In genomic region chr8:13107990-13108638, GRCm38 (mm10) we compare ENCODE assay signal across 15 mouse cellular contexts. TPM values are rescaled to one million over a fixed set of nuclear protein-coding genes. Genes with fewer than 3 reads are reported as not detected.
DNase-seq lines count a peak whose midpoint lies in the region; ATAC-seq lines count a peak whose summit lies in the region.
"Had no signal": no experiment of that assay in that cellular context is flagged by ENCODE, and none has a peak within 500 bp of the region (broad histone marks: within the 10 kb centered on the region; RNA-seq: fewer than 3 reads in every experiment).

No protein-coding gene starts in this region.

- H3K4me3 ChIP-seq in erythroblast, embryonic 14.5 days (replicated peaks), result peak overlapping the region; percentile 99
- H3K4me3 ChIP-seq: hindbrain, embryonic 13.5 days had no signal

- peak; percentile 45 for ATAC-seq in megakaryocyte progenitor cell, adult 5-6 weeks (replicated peaks; ENCODE audit: poor library complexity)
- ATAC-seq in monocyte, adult 5-6 weeks (replicated peaks; ENCODE audit: insufficient number of reproducible peaks, low FRiP score, low TSS enrichment, poor library complexity, severe bottlenecking), result no peak
- ATAC-seq: intestine, embryonic 16.5 days had no signal

- H3K36me3 ChIP-seq in erythroblast, embryonic 14.5 days (ENCODE audit: control insufficient read depth), result peaks cover 60% of the 10 kb centered on the region

- no peaks in the 10 kb centered on the region for H3K27me3 ChIP-seq in erythroblast, embryonic 14.5 days (ENCODE audit: control insufficient read depth)
- H3K27me3 ChIP-seq: hindbrain, embryonic 13.5 days; megakaryocyte, embryonic 14.5 days had no signal

- DNase-seq in 3134 (ENCODE audit: extremely low read depth, insufficient read length, low spot score), result peak; percentile 30
- DNase-seq in 3T3-L1 (ENCODE audit: low read depth, low spot score), result peak; percentile 71
- DNase-seq in gastrocnemius, postnatal 25 days, result no peak
- no peak for DNase-seq in frontal cortex, postnatal 25 days (ENCODE audit: low spot score in 2 of 2)
- DNase-seq: adrenal gland, adult 8-10 months; kidney, postnatal 14 days; thymus, postnatal 14 days had no signal

- peaks cover 77% of the 10 kb centered on the region for H3K4me1 ChIP-seq in erythroblast, embryonic 14.5 days (ENCODE audit: control insufficient read depth)

- H3K9me3 ChIP-seq in erythroblast, embryonic 14.5 days (ENCODE audit: control insufficient read depth, low read length), result no peaks in the 10 kb centered on the region
- H3K9me3 ChIP-seq: hindbrain, embryonic 13.5 days; megakaryocyte, embryonic 14.5 days had no signal

RNA-seq across cellular contexts. Expression of gene Cul4a, which starts 2.7 kb away (rescaled TPM):
- 2.4 and 3.6 TPM in 2 replicates for polyA plus RNA-seq in erythroblast, embryonic 14.5 days (2012)
- 84.2 and 89.0 TPM in 2 replicates for total RNA-seq in megakaryocyte progenitor cell, adult 5-6 weeks (2015)
- 78.0 and 102 TPM in 2 replicates for total RNA-seq in megakaryocyte progenitor cell, adult 5-6 weeks (2017)
- total RNA-seq in gastrocnemius, postnatal 25 days (2021), result 10 to 100 TPM; 62.2 to 66.4 TPM
- 46.1 to 54.5 TPM (median 48.9 TPM) in 3 replicates for total RNA-seq in monocyte, adult 5-6 weeks (2017)

RNA-seq across cellular contexts. Expression of gene Pcid2, which starts 2.9 kb away (rescaled TPM):
- 0.54 and 1.6 TPM in 2 replicates for polyA plus RNA-seq in erythroblast, embryonic 14.5 days (2012)
- total RNA-seq in megakaryocyte progenitor cell, adult 5-6 weeks (2015), result 18.5 and 20.6 TPM in 2 replicates
- total RNA-seq in megakaryocyte progenitor cell, adult 5-6 weeks (2017), result 16.5 and 17.1 TPM in 2 replicates
- 1 to 10 TPM; 7.1 to 8.0 TPM for total RNA-seq in gastrocnemius, postnatal 25 days (2021)
- total RNA-seq in monocyte, adult 5-6 weeks (2017), result 20.6 to 37.0 TPM (median 28.1 TPM) in 3 replicates

RNA-seq across cellular contexts. Expression of gene Proz, which starts 47.4 kb away (rescaled TPM):
- 0.02 and 0.07 TPM in 2 replicates for polyA plus RNA-seq in erythroblast, embryonic 14.5 days (2012)
- not detected in 2 replicates for total RNA-seq in megakaryocyte progenitor cell, adult 5-6 weeks (2015)
- 0.04 TPM in 1 of 2 replicates, not detected in the other for total RNA-seq in megakaryocyte progenitor cell, adult 5-6 weeks (2017)
- not detected for total RNA-seq in gastrocnemius, postnatal 25 days (2021)
- total RNA-seq in monocyte, adult 5-6 weeks (2017), result 0.68 TPM in 1 of 3 replicates, not detected in the others
- total RNA-seq: layer of hippocampus, postnatal 10 days; left cerebral cortex, postnatal 36 days had no signal

RNA-seq across cellular contexts. Expression of gene Lamp1, which starts 50.8 kb away (rescaled TPM):
- 11.0 and 19.7 TPM in 2 replicates for polyA plus RNA-seq in erythroblast, embryonic 14.5 days (2012)
- 209 and 240 TPM in 2 replicates for total RNA-seq in megakaryocyte progenitor cell, adult 5-6 weeks (2015)
- 259 and 273 TPM in 2 replicates for total RNA-seq in megakaryocyte progenitor cell, adult 5-6 weeks (2017)
- total RNA-seq in gastrocnemius, postnatal 25 days (2021), result 100 to 1,000 TPM; 294 to 322 TPM
- 344 to 634 TPM (median 510 TPM) in 3 replicates for total RNA-seq in monocyte, adult 5-6 weeks (2017)

Comparison
In these comparisons a context has a peak if more than half of its experiments do, and no peak if none do; other contexts are left out.
1. DNase-seq: peak in 3134 (single experiment) and 3T3-L1 (single experiment); none in gastrocnemius, postnatal 25 days (single experiment) and frontal cortex, postnatal 25 days (0 of 2).